Mouse (Mus musculus) erythroblast, embryonic 14.5 days (primary cell): ENCODE measurements around the gene Timm10b. TPM values are rescaled to one million over a fixed set of nuclear protein-coding genes. Genes with fewer than 3 reads are reported as not detected.

Experiments
- H3K27me3 ChIP-seq: 2 replicates; pipeline ENCODE4 v1.6.1; 2012; ENCODE audit warnings: inconsistent platforms; ENCODE audit not compliant: control insufficient read depth
- H3K36me3 ChIP-seq: 2 replicates; pipeline ENCODE4 v1.6.1; 2012; ENCODE audit warnings: mild to moderate bottlenecking, inconsistent platforms; ENCODE audit not compliant: control insufficient read depth
- H3K4me1 ChIP-seq: 2 replicates; pipeline ENCODE4 v1.6.1; 2012; ENCODE audit warnings: inconsistent platforms; ENCODE audit not compliant: control insufficient read depth
- H3K4me3 ChIP-seq: replicated peaks from 2 replicates; pipeline ENCODE3; 2012; ENCODE audit warnings: moderate library complexity, mild to moderate bottlenecking, inconsistent platforms
- H3K9me3 ChIP-seq: 2 replicates; pipeline ENCODE4 v1.6.1; 2012; ENCODE audit warnings: low read length, inconsistent platforms, mixed read lengths; ENCODE audit not compliant: control insufficient read depth
- GATA1 ChIP-seq: IDR thresholded peaks from 2 replicates; pipeline ENCODE4 v1.6.1; 2012; ENCODE audit warnings: low read length, inconsistent platforms, mixed read lengths
- TAL1 ChIP-seq: IDR thresholded peaks from 3 replicates; pipeline ENCODE4 v1.6.1; 2012; ENCODE audit warnings: low read length, inconsistent platforms, mixed read lengths
- polyA plus RNA-seq: library from polyadenylated mRNA; stranded (reverse); fragments of >175 nt; gene quantifications from 2 replicates; pipeline ENCODE4 v1.2.3, GENCODE M21; 2012

Gene Timm10b
- polyA plus RNA-seq, 1 experiment = 24.4 TPM

DNA sequence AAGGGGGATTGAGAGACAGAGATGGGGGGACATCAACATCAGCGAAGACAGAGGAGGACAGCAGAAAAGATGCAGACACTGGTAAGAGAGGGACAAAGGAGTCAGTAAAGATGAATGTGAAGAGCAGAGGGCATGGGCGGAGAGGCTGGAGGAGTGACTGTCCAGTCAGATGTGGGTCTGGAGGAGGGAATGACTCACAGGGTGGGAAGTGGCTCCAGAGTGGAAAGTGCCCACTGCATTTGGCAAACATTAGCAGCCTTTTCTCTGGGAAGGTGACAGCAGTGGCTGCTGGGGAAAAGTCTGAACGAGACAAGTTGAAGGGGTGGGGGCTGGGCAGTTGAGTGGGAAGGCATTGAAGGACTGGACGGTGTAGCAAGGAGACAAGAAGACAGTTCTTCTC is 18.8 kb upstream of the Timm10b start:
- Histone ChIP-seq H3K9me3 (no peaks in the 10 kb centered on the region), H3K4me3 (no peak overlapping the region), H3K27me3 (no peaks in the 10 kb centered on the region), H3K36me3 (peaks cover 10% of the 10 kb centered on the region; the same call in 1 of the 2 replicates), H3K4me1 (no peaks in the 10 kb centered on the region)
- no peak for TF ChIP-seq GATA1
- no peak for TF ChIP-seq TAL1

DNA sequence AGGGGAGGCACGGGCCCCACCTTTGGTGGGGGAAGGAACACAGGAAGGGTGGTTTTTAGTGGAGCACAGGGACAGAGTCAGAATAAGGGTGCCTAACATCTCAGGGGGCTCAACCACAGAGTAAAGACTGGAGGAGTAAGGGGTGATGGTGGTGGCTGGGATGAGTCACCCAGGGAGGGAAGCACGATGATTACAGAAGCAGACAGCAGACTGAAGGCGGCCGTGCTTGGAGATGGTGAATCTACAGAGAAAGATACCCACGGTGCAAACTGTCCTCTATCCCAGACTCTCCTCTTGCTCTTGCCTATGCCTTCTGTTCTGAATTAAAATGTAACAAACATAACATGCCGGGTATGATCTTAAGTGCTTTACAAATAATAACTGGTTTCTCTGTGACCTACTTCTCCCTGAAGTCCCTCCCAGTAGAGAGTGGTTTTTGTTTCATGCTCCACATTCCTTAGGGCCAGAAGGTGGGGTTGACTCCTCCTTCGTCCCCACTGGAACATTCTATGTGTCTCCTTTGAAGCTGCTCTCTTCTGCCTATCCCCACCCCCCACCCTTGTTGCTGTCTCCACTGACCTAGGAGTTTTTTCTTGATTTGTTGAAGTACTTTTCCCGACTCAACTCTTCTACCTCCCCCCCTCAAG is 18.1 kb upstream of the Timm10b start:
- TF ChIP-seq TAL1 = no peak
- TF ChIP-seq GATA1 = no peak

DNA sequence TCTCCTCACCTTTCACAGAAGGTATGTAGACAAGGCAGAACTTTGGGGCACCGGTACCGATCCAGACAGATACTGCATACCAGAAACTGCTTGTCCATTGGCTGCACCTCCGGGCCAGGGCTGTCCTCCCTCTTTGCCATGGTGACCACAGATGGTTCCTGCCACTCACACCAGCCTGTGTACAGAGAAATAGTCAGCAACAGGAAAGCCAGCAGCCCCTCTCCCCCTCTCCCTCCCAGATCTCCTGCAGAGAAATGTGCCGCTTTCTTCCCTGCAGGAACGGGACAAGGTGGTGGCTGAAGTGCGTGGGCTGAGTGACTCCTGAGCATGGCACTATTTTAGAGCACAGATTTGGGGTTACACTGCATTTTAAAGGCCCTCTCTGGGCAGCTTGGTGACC is 14.5 kb upstream of the Timm10b start:
- H3K9me3 ChIP-seq = no peaks in the 10 kb centered on the region
- no peak overlapping the region for H3K4me3 ChIP-seq
- TF ChIP-seq GATA1 (no peak), TAL1 (no peak)
- H3K4me1 ChIP-seq = no peaks in the 10 kb centered on the region
- H3K27me3 ChIP-seq = peaks cover 3% of the 10 kb centered on the region
- H3K36me3 ChIP-seq = no peaks in the 10 kb centered on the region

More for the DNA sequence above, 18.1 kb upstream of the Timm10b start:
- Histone ChIP-seq H3K36me3 (peaks cover 10% of the 10 kb centered on the region; the same call in 1 of the 2 replicates), H3K4me3 (no peak overlapping the region), H3K4me1 (no peaks in the 10 kb centered on the region), H3K9me3 (no peaks in the 10 kb centered on the region), H3K27me3 (no peaks in the 10 kb centered on the region)

DNA sequence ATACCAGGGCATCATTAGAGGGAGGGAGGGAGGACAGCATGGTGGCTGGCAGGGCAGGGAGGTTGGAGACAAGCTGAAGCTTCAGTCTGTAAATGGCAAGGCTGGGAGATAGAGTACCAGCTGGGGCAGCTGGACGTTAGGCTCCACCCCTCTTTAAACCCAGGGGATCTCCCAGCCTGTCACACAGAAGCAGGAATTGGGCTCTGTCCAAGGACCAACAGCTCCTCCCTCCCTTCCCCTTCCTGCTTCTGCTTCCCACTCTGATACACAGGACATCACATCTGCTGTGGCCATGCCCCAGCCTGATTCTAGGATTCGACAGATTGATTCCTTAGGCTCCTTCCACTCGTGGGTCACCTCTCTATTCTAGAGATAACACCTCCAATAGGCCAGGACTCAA is 11.2 kb upstream of the Timm10b start:
- H3K4me3 ChIP-seq = no peak overlapping the region
- H3K36me3 ChIP-seq = no peaks in the 10 kb centered on the region
- H3K4me1 ChIP-seq = peaks cover 11% of the 10 kb centered on the region
- no peaks in the 10 kb centered on the region for H3K9me3 ChIP-seq
- H3K27me3 ChIP-seq = peaks cover 30% of the 10 kb centered on the region
- TF ChIP-seq TAL1 = no peak
- TF ChIP-seq GATA1 = no peak

DNA sequence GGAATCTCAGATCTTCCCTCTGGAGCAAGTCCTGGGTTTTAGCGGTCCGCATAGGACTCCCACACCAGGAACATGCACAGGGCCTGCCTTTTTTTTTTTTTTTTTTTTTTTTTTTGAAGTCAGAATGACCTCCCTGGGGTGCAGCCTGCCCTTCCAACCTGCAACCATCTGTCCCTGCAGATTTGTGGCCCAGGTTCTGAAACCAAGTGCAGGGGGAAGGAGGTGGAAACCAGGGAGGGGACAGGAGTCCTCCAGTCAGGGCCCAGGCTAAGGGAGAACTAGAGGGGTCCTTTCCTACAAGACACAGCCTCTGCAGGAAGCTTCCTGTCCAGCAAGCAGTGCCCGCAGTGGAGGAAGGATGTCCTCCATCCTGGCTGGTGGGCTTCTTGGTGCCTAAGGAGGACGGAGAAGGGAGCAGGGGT is 7.3 kb upstream of the Timm10b start:
- peak overlapping the region; percentile 68 for H3K4me3 ChIP-seq
- TF ChIP-seq TAL1 = no peak
- TF ChIP-seq GATA1 = no peak
- no peaks in the 10 kb centered on the region for H3K9me3 ChIP-seq
- H3K27me3 ChIP-seq = peaks cover 33% of the 10 kb centered on the region
- peaks cover 20% of the 10 kb centered on the region for H3K36me3 ChIP-seq
- peaks cover 38% of the 10 kb centered on the region for H3K4me1 ChIP-seq

DNA sequence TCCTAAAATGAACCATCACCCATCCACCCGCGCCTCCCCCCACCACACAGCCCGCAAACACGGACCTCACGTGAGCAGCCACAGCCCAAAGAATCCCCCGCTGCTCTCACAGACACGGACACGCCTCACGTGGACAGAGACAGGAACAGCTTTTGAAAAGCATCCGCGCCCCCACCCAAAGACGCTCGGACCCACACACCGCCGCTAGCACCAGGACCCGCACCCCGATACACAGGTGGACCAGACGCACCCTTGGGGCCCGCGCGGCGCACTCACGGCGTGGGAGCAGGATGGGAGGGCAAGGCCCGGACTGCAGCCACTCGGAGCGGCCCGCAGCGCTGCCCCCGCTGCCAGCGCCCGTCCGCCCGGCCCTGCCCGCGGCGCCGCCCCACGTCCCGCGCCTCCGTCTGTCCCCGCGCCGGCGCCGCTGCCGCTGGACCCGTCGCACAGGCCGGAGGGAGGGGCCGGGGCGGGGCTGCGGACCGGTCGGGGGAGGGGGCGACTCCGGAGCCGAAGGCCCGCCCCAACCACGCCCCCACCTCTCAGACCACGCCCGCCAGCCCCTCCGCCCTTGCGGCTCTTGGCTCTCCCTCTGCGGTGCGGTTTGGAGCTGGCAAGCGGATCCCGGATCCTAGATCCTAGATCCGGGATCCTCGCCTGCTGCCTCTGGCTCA is 6.6 kb upstream of the Timm10b start, which contains the start of gene Trim3:
Gene Trim3, minus strand, starts transcription at position 445 of the 674 bp plus-strand sequence.
- peak within 1 kb of the TSS; percentile 68 for H3K4me3 ChIP-seq
- no peak for TF ChIP-seq TAL1
- TF ChIP-seq GATA1 = no peak
- H3K36me3 ChIP-seq = peaks cover 26% of the 10 kb centered on the region
- peaks cover 38% of the 10 kb centered on the region for H3K4me1 ChIP-seq
- no peaks in the 10 kb centered on the region for H3K9me3 ChIP-seq
- peaks cover 33% of the 10 kb centered on the region for H3K27me3 ChIP-seq

DNA sequence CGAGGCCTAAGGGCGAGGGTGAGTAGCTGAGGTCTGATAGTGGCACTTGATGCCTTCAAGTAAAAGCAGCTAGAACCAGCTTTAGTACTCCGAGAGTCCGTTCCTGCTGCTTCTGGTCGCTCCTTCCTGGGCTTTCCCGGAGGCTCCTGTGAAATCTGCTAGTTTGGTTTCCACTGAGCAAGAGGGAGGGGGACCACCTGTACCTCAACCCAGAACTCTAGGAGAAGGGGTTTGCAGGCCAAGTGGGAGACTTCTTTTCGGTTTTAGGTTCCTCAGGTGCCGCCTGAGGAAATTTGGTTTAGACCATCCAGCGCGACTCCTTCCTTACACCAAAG is 6.1 kb upstream of the Timm10b start:
- peaks cover 33% of the 10 kb centered on the region for H3K27me3 ChIP-seq
- H3K36me3 ChIP-seq = peaks cover 28% of the 10 kb centered on the region
- TF ChIP-seq TAL1 = no peak
- TF ChIP-seq GATA1 = no peak
- H3K9me3 ChIP-seq = no peaks in the 10 kb centered on the region
- peaks cover 40% of the 10 kb centered on the region for H3K4me1 ChIP-seq
- peak overlapping the region; percentile 68 for H3K4me3 ChIP-seq

DNA sequence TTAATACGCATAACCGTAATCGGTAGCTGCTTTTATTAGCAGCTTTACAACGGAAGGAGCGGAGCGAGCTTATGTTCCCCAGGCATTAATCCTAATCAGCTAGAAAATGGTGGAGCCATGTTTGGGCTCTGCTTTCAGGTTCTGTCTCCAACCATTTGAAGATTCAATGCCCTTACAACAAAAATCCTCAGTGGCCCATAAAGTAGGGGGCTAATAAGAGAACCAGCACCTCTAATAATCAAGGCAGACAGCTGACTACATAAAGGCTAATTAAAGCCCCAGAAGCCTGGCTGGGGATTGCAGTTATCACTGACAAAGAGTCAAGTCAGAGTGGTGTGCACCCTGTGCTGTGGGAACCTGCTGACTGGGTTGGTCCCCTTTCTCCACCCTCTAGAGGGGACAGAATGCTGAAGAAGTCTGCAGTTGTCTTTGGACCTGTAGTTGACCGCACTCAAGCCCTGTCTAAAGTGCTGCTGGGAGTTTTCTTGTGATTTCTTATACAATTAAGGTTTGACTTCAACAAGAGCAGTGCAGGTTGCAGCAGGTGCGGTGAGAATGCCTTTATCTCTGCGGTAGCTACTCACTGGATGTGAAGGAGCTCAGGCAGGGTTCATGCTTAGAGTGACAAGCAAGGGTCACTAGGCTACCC is 5.5 kb upstream of the Timm10b start:
- H3K4me3 ChIP-seq = peak overlapping the region; percentile 68
- H3K27me3 ChIP-seq = peaks cover 33% of the 10 kb centered on the region
- TF ChIP-seq TAL1 = no peak
- no peak for TF ChIP-seq GATA1
- peaks cover 29% of the 10 kb centered on the region for H3K36me3 ChIP-seq
- peaks cover 45% of the 10 kb centered on the region for H3K4me1 ChIP-seq
- H3K9me3 ChIP-seq = no peaks in the 10 kb centered on the region

DNA sequence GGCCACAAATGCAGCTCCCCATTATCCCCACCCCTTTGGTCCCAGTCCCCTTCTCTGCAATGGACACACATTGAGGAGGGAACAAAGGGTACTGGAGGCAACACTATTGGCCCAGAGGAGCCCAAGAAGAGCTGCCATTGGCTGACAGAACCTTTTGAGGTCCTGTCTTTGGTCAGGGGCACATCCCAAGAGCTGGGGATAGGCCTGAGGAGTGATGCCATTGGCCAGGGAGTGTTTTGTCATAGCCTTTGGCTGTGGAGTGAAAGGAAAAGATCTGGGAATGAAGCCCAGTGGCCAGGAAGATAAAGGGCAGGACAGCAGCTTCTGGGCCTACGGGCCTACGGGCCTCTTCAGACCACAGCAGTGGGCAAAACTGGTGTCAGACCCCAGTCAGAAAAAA is 4.1 kb upstream of the Timm10b start:
- Histone ChIP-seq H3K4me1 (peaks cover 56% of the 10 kb centered on the region), H3K9me3 (no peaks in the 10 kb centered on the region), H3K36me3 (peaks cover 29% of the 10 kb centered on the region), H3K4me3 (no peak overlapping the region), H3K27me3 (peaks cover 30% of the 10 kb centered on the region)
- no peak for TF ChIP-seq GATA1
- TF ChIP-seq TAL1 = no peak
